Mouse (Mus musculus): ENCODE measurements around the gene Efhd1.

The Efhd1 gene

GRCm38 (mm10) chr1:87270204-87270603 is 6.0 kb downstream of the Efhd1 start:
- no peak for DNase-seq (ENCODE audit: low read depth, low spot score)

- DNase-seq (ENCODE audit: low read depth, low spot score), result no peak
Measured at GRCm38 (mm10) chr1:87270641-87271467, 6.7 kb downstream of the Efhd1 start.

GRCm38 (mm10) chr1:87271596-87271995 is 7.4 kb downstream of the Efhd1 start:
- DNase-seq (ENCODE audit: low read depth, low spot score), result no peak

GRCm38 (mm10) chr1:87272462-87272861 is 8.3 kb downstream of the Efhd1 start:
- DNase-seq (ENCODE audit: low read depth, low spot score), result peak; percentile 32

GRCm38 (mm10) chr1:87273514-87273942 is 9.4 kb downstream of the Efhd1 start:
- peak; percentile 55 for DNase-seq (ENCODE audit: low read depth, low spot score)

- no peak for DNase-seq (ENCODE audit: low read depth, low spot score)
Measured at GRCm38 (mm10) chr1:87274134-87274533, 10.0 kb downstream of the Efhd1 start.

- no peak for DNase-seq (ENCODE audit: low read depth, low spot score)
Measured at GRCm38 (mm10) chr1:87275151-87275550, 11.0 kb downstream of the Efhd1 start.

GRCm38 (mm10) chr1:87276056-87276455 is 11.9 kb downstream of the Efhd1 start:
- no peak for DNase-seq (ENCODE audit: low read depth, low spot score)

GRCm38 (mm10) chr1:87280281-87280680 is 16.1 kb downstream of the Efhd1 start:
- no peak for DNase-seq (ENCODE audit: low read depth, low spot score)

- no peak for DNase-seq (ENCODE audit: low read depth, low spot score)
Measured at GRCm38 (mm10) chr1:87281599-87282412, 17.6 kb downstream of the Efhd1 start.

GRCm38 (mm10) chr1:87282413-87282788 is 18.2 kb downstream of the Efhd1 start:
- no peak for DNase-seq (ENCODE audit: low read depth, low spot score)

- no peak for DNase-seq (ENCODE audit: low read depth, low spot score)
Measured at GRCm38 (mm10) chr1:87283410-87283960, 19.3 kb downstream of the Efhd1 start.

GRCm38 (mm10) chr1:87287105-87287504 is 22.9 kb downstream of the Efhd1 start:
- no peak for DNase-seq (ENCODE audit: low read depth, low spot score)

- DNase-seq (ENCODE audit: low read depth, low spot score), result no peak
Measured at GRCm38 (mm10) chr1:87291416-87291815, 27.3 kb downstream of the Efhd1 start.

GRCm38 (mm10) chr1:87292420-87293190 is 28.4 kb downstream of the Efhd1 start:
- peak; percentile 34 for DNase-seq (ENCODE audit: low read depth, low spot score)

- DNase-seq (ENCODE audit: low read depth, low spot score), result no peak
Measured at GRCm38 (mm10) chr1:87294063-87294710, 30.0 kb downstream of the Efhd1 start.

GRCm38 (mm10) chr1:87294951-87295350 is 30.8 kb downstream of the Efhd1 start:
- no peak for DNase-seq (ENCODE audit: low read depth, low spot score)

- no peak for DNase-seq (ENCODE audit: low read depth, low spot score)
Measured at GRCm38 (mm10) chr1:87297346-87297925, 33.3 kb downstream of the Efhd1 start.

- DNase-seq (ENCODE audit: low read depth, low spot score), result no peak
Measured at GRCm38 (mm10) chr1:87300360-87301286, 36.5 kb downstream of the Efhd1 start.

- no peak for DNase-seq (ENCODE audit: low read depth, low spot score)
Measured at GRCm38 (mm10) chr1:87301971-87302370, 37.8 kb downstream of the Efhd1 start.

All from 3T3-L1 (cell line).